7 mouse cellular contexts compared by ENCODE assay signal in the genomic region with DNA sequence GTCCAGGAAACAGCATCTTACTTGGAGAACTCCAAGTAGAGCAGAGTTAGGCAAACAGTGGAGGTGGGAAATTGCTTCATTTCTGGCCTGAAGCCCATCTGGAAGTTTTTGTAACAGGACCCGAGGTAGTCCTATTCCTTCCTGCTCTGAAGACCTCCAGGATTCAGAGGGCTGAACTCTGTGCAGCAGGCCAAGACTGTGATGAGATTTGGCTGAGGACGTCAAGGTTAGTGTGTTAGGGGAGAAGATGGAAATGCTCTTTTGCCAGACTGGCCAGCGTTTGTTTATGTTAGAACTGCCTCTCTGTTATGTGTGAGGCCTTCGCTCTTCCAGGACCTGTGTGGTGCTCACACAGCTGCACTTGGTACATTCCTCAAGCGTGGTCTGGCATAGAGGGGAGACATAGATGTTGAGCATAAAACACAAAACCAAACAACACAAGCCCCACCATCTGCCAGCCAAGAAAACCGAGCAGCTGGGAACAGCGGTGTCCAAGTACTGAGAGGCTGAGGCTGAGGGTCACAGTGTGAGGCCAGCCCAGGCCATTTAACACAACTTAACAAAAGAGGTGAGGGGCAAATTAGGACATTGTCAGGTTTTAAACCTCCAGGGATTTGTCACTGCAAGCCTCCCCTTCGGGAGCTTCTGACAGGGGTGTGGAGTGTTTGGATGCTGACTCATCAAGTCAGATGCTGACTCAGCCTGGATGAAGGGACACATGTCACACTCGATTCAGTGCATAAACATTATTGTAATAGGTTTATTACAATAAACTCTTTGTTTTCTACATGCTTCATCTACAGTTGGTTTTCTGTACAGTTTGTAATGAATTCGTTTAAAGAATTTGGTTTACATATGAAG.
DNase-seq lines count a peak whose midpoint lies in the region; ATAC-seq lines count a peak whose summit lies in the region.

No protein-coding gene starts in this region.

- H3K9ac ChIP-seq in heart, embryonic 16.5 days (ENCODE audit: low read length) = no peak overlapping the region
- H3K9ac ChIP-seq in liver, embryonic 11.5 days (ENCODE audit: low read depth, low read length) = no peak overlapping the region
- no peak overlapping the region; the same call in 1 of the 2 replicates for H3K9ac ChIP-seq in stomach, embryonic 16.5 days (ENCODE audit: low read length)

- H3K27me3 ChIP-seq in heart, embryonic 16.5 days (ENCODE audit: control insufficient read depth, insufficient read depth, low read length) = no peaks in the 10 kb centered on the region
- H3K27me3 ChIP-seq in liver, embryonic 11.5 days (replicated peaks; ENCODE audit: control insufficient read depth, insufficient read depth, low read length) = no peaks in the 10 kb centered on the region
- no peaks in the 10 kb centered on the region for H3K27me3 ChIP-seq in stomach, embryonic 16.5 days (ENCODE audit: control insufficient read depth, insufficient read depth, low read length)

- no peaks in the 10 kb centered on the region for H3K36me3 ChIP-seq in heart, embryonic 16.5 days (ENCODE audit: control insufficient read depth, insufficient read depth)
- no peaks in the 10 kb centered on the region for H3K36me3 ChIP-seq in liver, embryonic 11.5 days (ENCODE audit: control insufficient read depth, insufficient read depth, low read length)
- no peaks in the 10 kb centered on the region for H3K36me3 ChIP-seq in stomach, embryonic 16.5 days (ENCODE audit: control insufficient read depth, insufficient read depth, low read length)

- H3K4me3 ChIP-seq in heart, embryonic 16.5 days (ENCODE audit: low read length) = no peak overlapping the region
- no peak overlapping the region for H3K4me3 ChIP-seq in liver, embryonic 11.5 days (ENCODE audit: low read depth, low read length)
- no peak overlapping the region for H3K4me3 ChIP-seq in stomach, embryonic 16.5 days (replicated peaks; ENCODE audit: low read length)

- H3K4me1 ChIP-seq in heart, embryonic 16.5 days (ENCODE audit: control insufficient read depth, insufficient read depth, low read length) = peaks cover 31% of the 10 kb centered on the region
- H3K4me1 ChIP-seq in liver, embryonic 11.5 days (replicated peaks; ENCODE audit: control insufficient read depth, insufficient read depth, low read length) = peaks cover 8% of the 10 kb centered on the region
- H3K4me1 ChIP-seq in stomach, embryonic 16.5 days (ENCODE audit: control insufficient read depth, insufficient read depth, low read length) = peaks cover 16% of the 10 kb centered on the region

- 43% methylated on average over 10 of the region's 10 CpGs for WGBS in heart, embryonic 16.5 days
- 66% methylated on average over 10 of the region's 10 CpGs for WGBS in liver, embryonic 11.5 days
- WGBS in stomach, embryonic 16.5 days = 34% methylated on average over 10 of the region's 10 CpGs

- H3K4me2 ChIP-seq in heart, embryonic 16.5 days (ENCODE audit: low read depth, low read length) = no peak overlapping the region
- no peak overlapping the region for H3K4me2 ChIP-seq in liver, embryonic 11.5 days
- H3K4me2 ChIP-seq in stomach, embryonic 16.5 days (ENCODE audit: low read depth, low read length) = no peak overlapping the region

- peak; percentile 74 for ATAC-seq in heart, embryonic 16.5 days (replicated peaks; ENCODE audit: extremely low read depth, insufficient read depth, low FRiP score)
- peak; percentile 39; the same call in 1 of the 2 replicates for ATAC-seq in liver, embryonic 11.5 days (replicated peaks; ENCODE audit: low FRiP score)
- peak; percentile 53; the same call in 1 of the 2 replicates for ATAC-seq in stomach, embryonic 16.5 days (ENCODE audit: insufficient read depth, low FRiP score)

- DNase-seq in R1 (ENCODE audit: low read depth, low spot score) = peak; percentile 27
- DNase-seq in embryo, embryonic 9.5 days (ENCODE audit: extremely low spot score) = peak; percentile 26
- no peak for DNase-seq in liver, embryonic 11.5 days (ENCODE audit: low spot score)
- DNase-seq in urinary bladder, adult 2 months (ENCODE audit: low spot score) = no peak
- no peak for DNase-seq in cerebellum, adult 11 months

- no peaks in the 10 kb centered on the region for H3K9me3 ChIP-seq in heart, embryonic 16.5 days (replicated peaks; ENCODE audit: control insufficient read depth, low read length)
- H3K9me3 ChIP-seq in liver, embryonic 11.5 days (ENCODE audit: control insufficient read depth, low read length) = no peaks in the 10 kb centered on the region
- no peaks in the 10 kb centered on the region for H3K9me3 ChIP-seq in stomach, embryonic 16.5 days (replicated peaks; ENCODE audit: control insufficient read depth, low read length)

- peak overlapping the region; percentile 71 for H3K27ac ChIP-seq in heart, embryonic 16.5 days (ENCODE audit: low read length)
- no peak overlapping the region for H3K27ac ChIP-seq in liver, embryonic 11.5 days (ENCODE audit: low read depth, low read length)
- peak overlapping the region; percentile 47 for H3K27ac ChIP-seq in stomach, embryonic 16.5 days (ENCODE audit: low read length)

Comparison
In these comparisons a context has a peak if more than half of its experiments do, and no peak if none do; other contexts are left out.
1. DNase-seq: peak in R1 (single experiment) and embryo, embryonic 9.5 days (single experiment); none in liver, embryonic 11.5 days (single experiment), urinary bladder, adult 2 months (single experiment) and cerebellum, adult 11 months (single experiment).
2. Peak in every context shown above with its lines, with median percentiles within 50 percentile points of each other: ATAC-seq.